Mouse (Mus musculus): Measurements from ENCODE around the gene St3gal3.

DNA sequence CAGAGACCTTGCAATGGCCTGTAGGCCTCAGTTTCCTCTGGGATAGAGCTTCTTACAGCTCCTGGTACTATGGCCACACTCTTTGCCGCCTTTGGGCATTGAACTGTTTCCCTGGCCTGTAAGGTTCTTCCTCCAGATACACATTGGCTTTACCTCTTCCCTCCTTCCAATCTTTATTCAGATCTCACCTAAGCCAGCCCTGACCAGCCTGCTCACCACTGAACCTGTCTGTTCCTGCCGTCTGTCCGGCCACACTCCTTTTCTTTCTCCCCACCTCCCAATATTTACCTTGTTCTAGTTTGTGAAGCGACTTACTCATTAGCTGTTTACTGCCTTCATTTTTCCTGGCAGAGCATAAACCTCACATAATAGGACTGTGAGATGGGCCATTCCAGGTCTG lies 155.5 kb downstream of the St3gal3 start:
- TF ChIP-seq POLR2A (IDR thresholded peaks at IDR 0.05; ENCODE audit: low read depth, low read length), result no peak
- TF ChIP-seq CTCF (IDR thresholded peaks at IDR 0.05; ENCODE audit: extremely low read depth, insufficient read depth, insufficient read length, insufficient replicate concordance), result no peak
